Mouse (Mus musculus) CH12.LX (cell line): ENCODE measurements around the gene Gm36028.

Experiments
- CTCF ChIP-seq, 2 experiments: IDR thresholded peaks in 1 of 2; conservative IDR thresholded peaks in 1 of 2; 2 replicates each; pipeline ENCODE4 v1.5.1; 2011 to 2012; ENCODE audit warnings: low read depth in 2 of 2, low read length in 2 of 2, improper control_type of control experiment in 1 of 2, inconsistent platforms in 1 of 2, mild to moderate bottlenecking in 1 of 2, moderate library complexity in 1 of 2
- EP300 ChIP-seq: IDR thresholded peaks from 2 replicates; pipeline ENCODE4 v1.6.1; 2011; ENCODE audit warnings: low read length, improper control_type of control experiment
- MYC ChIP-seq: IDR thresholded peaks from 2 replicates; pipeline ENCODE4 v1.6.1; 2011; ENCODE audit warnings: low read depth, mild to moderate bottlenecking, improper control_type of control experiment, low read length
- POLR2A ChIP-seq: IDR thresholded peaks from 2 replicates; pipeline ENCODE4 v1.6.1; 2011; ENCODE audit warnings: low read depth, mild to moderate bottlenecking, improper control_type of control experiment, low read length
- TBP ChIP-seq: conservative IDR thresholded peaks from 2 replicates; pipeline ENCODE4 v1.6.1; 2011; ENCODE audit warnings: low read depth, low read length, improper control_type of control experiment
- ZC3H11A ChIP-seq: IDR thresholded peaks from 2 replicates; pipeline ENCODE4 v1.6.1; 2012; ENCODE audit warnings: low read depth, mild to moderate bottlenecking, inconsistent platforms, low read length, improper control_type of control experiment

DNA sequence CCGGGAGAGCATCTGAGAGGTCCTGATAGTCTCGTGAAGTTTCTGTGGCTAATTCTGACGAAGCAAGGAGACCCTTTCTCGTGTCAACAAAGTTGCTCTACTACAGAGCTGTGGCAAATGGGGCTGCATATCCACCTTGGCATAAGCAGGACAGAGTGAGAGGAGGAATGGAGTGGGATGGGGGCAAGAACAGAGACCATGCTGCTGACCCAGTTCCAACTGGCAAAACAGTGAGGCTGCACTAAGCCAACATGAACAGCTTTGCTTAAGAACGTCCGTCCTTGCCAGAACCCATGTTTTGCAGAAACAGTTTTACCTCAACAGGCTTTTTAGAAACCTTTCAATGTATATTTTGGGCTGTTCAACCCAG lies 51.3 kb downstream of the Gm36028 start:
- TF ChIP-seq CTCF (conservative IDR thresholded peaks at IDR 0.05 in 1 of 2, IDR thresholded peaks at IDR 0.05 in 1 of 2; ENCODE audit: low read depth in 2 of 2, low read length in 2 of 2) (no peak), POLR2A (no peak), ZC3H11A (no peak), TBP (no peak), MYC (no peak), EP300 (no peak)
